Mouse (Mus musculus): ENCODE results near the gene Lpin3. TPM values are rescaled to one million over a fixed set of nuclear protein-coding genes. Genes with fewer than 3 reads are reported as not detected.

The Lpin3 gene
- total RNA-seq, 2 experiments from 2014 or later: 9.7 to 11.3 TPM

- peak; percentile 82 for DNase-seq
Observed at GRCm38 (mm10) chr2:160887284-160887683, 6.8 kb downstream of the Lpin3 start.

- DNase-seq: no peak
Observed at GRCm38 (mm10) chr2:160887859-160888258, 7.4 kb downstream of the Lpin3 start.

- DNase-seq: no peak
Observed at GRCm38 (mm10) chr2:160891045-160891444, 10.6 kb downstream of the Lpin3 start.

DNA sequence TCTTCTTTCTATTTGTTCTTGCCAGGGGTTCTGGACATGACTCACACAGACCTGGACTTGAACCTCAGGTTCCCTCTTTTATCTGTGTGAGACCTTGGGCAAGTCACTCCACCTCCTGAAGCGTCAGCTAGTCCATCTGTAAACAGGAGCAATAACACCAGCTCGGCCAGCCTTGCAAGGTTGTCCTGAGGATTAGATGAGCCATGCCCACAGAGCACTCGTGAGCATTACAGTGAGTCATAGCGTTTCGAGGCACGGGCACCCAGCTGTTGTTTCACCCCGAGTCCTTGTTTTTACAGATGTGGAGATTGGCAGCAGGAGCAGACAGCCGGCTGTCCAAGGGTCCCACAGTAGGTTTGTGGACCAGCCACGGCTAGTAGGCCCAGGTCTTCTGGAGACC is 11.2 kb downstream of the Lpin3 start:
- no peak for DNase-seq

DNA sequence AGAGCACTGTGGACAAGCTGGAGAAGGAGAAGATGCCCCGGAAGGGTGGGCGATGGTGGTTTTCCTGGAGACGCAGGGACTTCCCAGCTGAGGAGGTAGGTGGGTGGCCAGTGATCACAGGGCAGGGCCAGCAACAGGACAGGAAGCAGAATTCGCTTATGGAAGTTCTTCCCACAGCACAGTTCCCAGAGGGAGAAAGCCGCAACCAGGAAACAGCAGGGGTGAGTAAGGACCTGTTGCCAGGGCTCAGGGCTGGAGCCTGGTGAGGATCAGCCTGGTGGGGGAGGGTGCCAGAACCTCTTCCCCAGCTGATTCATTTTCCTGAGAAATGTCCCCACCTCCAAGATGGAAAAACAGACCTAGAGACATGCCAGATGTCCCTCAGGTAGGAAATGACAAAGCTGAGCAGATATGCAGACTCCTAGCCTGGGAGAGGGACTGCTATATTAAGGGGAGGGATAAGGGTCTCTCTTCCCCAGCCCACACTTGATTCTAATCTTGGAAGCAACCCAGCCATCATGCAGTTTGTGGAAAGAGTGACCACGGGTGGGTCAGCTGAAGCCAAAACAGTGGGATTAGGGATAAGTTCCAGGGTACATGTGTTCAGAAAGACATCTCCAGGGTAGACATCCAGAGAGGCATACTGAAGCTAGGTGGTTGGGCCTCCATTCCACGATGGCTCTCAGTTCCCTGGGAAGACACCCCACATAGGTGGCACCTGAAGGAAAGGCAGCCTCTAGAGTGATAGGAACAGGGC is 21.4 kb downstream of the Lpin3 start:
- DNase-seq: no peak

GRCm38 (mm10) chr2:160905301-160905700 is 24.8 kb downstream of the Lpin3 start:
- no peak for DNase-seq

DNA sequence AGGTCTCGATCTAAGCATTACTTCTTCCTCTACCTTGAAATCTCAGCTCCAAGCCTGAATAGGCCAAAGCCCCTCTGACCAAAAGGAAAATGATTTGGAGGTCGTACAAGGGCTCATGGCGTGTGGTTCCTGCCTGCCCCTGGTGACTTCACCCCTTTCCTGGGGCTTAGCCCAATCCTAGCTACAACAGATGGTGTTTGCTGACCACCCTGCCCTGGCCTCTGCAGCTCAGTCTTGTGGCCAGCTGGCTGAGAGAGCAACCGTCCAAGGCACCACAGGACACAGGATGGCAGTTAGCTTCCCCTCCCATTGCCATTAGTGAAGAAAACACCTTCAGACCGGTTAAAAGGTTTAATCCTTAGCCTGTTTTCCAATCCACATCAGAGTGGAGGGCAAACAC is 25.6 kb downstream of the Lpin3 start:
- no peak for DNase-seq

GRCm38 (mm10) chr2:160908607-160909006 is 28.1 kb downstream of the Lpin3 start:
- DNase-seq: peak; percentile 32

DNA sequence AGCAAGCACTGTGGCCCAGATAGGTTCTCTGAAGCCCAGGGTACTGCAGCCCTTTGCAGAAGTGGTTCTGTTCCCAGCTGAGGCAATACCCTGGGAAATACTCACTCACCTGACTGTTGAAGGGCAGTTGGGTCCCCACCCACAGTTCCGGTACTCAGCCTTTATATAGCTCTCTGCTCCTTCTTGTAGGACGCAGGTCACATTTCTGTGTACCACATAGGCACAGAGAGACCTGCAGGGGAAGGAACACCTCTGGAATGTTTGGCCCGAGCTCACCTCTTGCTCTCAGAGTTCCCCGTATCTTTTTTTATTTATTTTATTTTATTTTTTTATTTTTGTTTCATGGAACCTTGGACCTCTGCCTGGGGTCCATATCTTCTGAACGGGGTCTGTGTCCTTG is 30.2 kb downstream of the Lpin3 start:
- DNase-seq: no peak

DNA sequence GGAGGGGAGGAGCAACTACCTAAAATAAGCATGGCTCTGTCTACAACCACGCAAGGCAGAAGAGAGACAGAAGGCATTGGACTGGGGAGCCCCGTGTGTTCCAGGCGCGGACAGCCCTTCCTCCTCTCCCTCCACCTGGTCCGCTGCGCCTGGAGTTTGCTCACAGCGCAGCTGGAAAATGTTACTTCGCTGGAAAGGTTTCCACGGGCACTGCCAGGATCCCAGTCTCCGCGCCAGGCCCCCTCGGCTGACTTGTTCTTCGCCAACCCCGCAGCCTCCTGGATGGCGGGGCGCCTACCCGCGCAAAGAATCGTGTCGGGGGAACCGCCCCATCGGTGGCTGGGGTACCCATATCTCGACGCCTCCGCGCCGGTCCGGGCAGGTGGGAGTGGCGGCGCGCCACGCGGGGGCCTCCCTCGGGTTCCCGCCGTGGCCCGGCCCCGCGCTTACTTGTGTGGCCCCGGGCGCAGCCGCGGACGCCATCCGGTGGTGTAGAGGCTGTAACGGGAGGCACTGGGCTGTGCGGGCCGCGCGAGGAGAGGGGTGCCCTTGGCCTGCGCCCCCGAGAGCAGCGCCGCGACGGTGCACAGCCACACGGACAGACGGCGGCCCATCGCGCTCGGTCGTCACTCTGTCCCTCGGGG is 31.2 kb downstream of the Lpin3 start:
- peak; percentile 43 for DNase-seq

GRCm38 (mm10) chr2:160912231-160912671 is 31.8 kb downstream of the Lpin3 start, which contains the start of gene Emilin3:
Emilin3 (minus strand) TSS chr2:160912328.
- peak; percentile 49 for DNase-seq

DNA sequence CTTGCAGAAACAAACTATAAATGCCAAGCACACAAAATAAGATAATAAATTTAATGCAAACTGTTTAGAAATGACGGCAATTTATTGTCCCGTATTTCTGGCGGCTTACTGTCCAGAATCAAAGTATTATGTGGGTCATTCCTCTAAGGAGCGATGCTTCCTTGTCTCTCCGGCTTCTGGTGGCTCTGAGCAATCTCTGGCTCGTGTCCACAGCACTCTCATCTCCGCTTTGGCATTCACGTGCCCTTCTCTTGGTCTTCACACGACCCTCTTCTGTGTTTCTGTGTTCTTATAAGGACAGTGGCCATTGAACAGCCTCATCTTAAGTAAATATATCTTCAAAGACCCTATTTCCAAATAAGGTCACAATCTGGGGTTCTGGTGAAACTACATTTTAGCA is 34.2 kb downstream of the Lpin3 start:
- DNase-seq: no peak

DNA sequence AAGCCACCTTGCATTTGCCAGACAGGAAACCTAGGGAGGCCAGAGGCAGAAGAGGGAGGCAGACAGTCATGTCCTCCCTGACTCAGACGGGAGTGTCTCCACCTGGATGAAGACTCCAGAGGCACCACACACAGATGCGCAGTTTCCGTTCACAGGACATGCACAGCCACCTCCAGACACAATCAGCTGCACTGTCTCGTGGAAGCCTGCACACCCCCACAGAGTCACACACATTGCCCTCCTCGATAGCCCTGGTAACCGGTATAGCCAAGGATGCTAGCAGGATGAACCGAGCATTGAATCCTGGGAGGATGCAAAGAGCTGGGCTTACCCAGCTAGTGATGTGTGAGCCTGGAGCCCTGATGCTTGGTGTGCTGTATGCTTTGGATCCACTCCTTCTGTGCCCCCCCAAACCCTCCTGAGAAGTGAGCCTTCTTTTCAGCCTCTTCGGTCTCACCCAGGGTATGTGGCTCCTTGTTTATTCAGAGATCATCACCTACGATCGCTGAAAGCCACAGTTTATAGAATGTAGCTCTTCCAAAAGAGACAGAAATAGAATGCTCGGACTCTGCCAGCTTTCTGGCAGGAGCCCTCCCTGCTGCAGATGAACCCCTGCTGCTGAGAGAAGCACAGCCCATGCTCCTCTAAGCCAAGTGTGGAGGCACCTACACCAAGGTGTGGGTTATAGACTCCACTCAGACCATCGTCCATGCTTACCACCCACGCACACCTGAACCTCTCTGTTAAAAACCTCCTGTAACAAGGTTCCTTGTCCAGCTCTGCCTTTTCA is 35.5 kb downstream of the Lpin3 start:
- DNase-seq: no peak

DNA sequence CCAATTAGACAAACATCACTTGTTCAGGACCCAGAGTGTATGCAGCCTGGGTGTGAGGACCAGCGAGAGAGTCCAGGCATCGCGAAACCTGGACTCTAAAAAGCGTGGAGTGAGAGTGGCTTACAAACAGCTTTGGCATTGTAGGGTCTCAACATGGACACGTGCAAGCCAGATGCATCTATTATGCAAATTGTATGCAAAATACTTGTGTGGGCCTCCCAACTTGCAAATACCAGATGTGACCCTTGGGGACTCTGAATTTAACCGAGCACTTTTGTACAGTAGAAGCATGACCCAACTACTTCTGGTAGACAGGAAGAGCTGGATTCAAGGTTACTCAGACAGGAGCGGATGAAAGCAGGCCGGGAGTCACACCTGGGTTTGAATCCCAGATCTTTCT is 36.2 kb downstream of the Lpin3 start:
- DNase-seq: no peak

DNA sequence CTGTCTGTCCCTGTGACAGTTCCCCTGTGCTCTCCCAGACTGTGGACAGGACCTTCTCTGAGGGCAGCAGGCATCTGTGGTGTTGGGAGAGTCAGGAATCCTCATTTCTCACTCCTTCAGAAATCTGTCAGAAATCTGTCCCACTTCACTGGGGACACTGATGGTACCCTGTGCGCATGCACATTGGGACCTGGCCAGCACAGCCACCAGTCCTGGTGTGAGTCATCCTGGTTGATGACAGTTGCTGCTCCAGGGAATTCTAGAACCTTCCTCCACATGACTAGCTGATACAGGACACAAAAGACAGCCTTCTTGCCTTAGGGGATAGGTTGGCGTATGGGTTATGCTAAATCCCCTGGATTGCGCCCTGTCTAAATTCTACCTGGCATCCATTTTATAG is 36.8 kb downstream of the Lpin3 start:
- DNase-seq: no peak

- DNase-seq: no peak
Observed at GRCm38 (mm10) chr2:160918154-160918929, 37.9 kb downstream of the Lpin3 start.

DNA sequence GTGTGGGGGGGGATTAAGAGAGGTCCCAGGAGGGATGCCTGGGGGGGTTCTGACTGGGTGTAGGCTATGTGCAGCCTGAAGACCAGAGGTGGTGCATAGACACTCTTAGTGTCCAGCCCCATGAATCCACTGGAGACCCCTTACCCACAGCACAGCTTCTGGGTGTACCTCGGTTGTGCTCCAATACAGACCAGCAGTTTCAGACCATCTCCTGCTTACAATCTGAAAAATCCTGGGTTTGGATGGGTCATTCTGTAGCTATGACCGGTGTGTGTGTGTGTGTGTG is 38.4 kb downstream of the Lpin3 start:
- DNase-seq: no peak

DNA sequence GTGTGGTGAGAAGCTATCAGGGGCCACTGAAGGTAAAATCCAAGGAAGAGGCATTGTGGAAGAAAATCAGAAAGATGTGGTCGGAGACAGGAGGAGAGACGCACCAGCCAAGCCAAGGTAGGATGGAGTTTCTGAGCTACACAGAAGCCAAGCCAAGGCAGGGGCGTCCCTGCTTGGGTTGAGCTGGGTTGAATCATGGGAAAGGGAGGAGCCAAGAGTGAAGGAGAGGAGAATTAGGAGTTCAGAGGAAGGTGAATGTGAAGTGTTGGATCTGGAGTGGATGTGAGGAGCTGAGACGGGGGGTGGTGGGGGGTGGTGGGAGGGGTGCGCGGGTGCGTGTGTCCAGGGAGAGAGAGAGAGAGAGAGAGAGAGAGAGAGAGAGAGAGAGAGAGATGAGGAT is 40.8 kb downstream of the Lpin3 start:
- no peak for DNase-seq

DNA sequence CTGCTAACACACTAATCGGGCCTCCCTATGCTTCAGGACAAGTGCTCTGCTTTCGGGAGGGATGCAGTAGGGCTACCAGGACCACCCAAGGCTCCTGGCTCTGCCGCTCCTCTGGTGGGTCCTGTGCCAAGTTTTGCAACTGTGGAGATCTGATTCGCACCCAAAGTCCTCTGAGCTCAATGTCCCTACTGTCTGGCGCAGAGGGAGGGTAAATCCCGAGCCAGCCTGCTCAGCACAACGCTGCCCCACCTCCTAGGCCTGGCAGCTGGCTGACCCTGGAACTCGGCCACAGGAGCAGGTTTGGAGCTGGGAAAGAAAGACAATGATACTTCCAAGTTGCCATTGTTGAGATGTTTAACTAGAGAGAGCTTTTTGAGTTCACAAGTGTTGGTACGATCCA is 44.7 kb downstream of the Lpin3 start:
- DNase-seq: peak; percentile 63

DNA sequence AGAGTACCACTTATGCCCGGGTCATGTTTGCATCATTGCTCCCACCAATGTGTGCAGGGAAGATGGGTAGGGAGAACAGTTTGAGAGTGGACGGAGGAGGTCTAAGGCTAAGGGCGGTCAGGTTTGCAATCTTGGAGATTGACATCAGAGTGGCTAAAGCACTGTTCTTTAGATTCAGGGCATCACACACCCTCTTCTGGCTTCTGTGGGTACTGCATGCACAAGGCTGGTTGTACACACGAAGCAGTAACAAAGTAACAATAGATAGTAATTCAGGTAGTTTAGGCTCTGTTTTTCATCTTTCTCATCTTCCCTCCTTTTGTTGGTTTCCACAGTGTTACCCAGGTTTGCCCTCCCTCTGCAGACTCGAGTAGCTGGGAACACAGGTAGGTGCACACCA is 50.9 kb downstream of the Lpin3 start:
- DNase-seq: no peak

DNA sequence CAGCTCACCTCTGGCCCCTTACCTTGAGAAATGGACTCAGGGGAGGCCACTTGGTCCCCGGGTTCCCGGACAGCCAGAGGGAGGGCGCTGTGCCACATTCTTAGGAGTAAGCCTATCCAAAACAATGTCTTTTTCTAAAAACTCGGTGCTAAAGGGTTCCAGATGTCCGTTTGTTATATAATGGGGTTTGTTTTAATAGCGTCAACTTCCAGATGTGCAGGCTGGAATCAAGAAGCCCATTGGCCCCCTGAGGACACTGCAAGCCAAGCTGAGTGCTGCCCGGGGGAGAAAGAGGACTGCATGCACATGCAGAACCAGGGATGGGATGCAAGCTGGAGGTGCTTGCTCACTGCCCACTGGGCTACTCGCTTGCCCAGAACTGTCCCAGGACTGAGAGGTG is 51.9 kb downstream of the Lpin3 start:
- peak; percentile 52 for DNase-seq

DNA sequence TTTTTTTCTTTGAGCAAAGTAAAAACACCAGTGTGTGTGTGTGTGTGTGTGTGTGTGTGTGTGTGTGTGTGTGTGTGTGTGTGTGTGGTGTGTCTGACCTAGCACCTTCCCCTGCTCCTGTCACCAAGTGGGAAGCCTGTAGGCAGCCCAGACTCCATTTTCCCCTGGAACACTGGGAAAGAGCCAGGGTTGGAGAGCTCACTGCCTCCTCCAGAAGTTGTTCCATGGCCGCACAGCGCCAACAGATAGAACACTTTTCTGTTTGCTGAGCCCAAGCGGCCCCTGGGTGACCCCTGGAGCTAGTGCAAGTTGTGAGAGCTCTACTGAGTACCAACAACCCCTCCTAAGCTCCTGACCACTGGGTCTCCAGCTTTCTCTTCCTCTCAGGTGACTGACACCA is 52.5 kb downstream of the Lpin3 start:
- DNase-seq: peak; percentile 38

DNA sequence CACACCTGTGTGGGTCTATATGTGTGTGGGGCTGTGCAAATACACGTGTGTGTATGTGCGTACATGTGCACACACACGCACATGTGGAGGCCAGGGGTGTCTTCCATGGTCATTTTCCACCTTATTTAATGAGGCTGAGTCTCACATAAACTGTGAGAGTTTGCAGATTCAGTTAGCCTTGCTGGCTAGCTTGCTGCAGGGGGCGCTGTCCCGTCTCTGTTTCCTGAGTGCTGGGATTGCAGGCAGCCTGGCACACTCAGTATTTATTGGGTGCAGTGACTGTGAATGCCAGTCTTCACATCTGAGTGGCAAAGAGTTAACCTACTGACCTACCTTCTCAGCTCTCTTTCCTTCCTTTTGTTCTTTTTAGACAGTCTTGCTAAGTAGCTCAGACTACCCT is 53.4 kb downstream of the Lpin3 start:
- DNase-seq: no peak

Measured in gastrocnemius, postnatal 10 days (tissue).